Mouse (Mus musculus): ENCODE measurements around the gene Nckap5. TPM values are rescaled to one million over a fixed set of nuclear protein-coding genes. Genes with fewer than 3 reads are reported as not detected.

Gene Nckap5
- polyA plus RNA-seq, 1 experiment from 2014 or later: 8.8 TPM

DNA sequence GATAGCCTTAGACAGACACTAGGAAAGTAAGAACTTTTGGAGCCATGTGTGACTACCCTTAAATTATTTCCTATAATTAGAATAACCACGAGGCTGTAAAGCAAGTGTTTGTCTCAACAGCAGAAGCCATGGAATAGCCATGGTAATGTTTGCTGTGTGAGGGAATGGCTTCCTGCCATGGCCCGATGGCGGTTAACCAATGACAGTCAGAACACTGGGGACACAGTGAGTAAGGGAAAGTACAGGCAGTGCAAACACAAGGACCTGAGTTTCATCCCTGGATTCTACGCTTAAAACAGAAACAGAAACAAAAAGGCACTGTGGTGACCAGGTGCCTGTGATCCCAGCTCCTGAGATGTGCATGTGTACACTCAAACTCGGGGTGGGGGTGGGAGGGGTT, 419.2 kb downstream of the Nckap5 start:
- Histone ChIP-seq H3K4me1 (replicated peaks) (no peaks in the 10 kb centered on the region), H3K27me3 (no peaks in the 10 kb centered on the region), H3K27ac (no peak overlapping the region), H3K9me3 (replicated peaks) (no peaks in the 10 kb centered on the region), H3K4me2 (no peak overlapping the region), H3K9ac (no peak overlapping the region), H3K4me3 (no peak overlapping the region), H3K36me3 (no peaks in the 10 kb centered on the region)
- no peak for ATAC-seq (replicated peaks; ENCODE audit: insufficient number of reproducible peaks, insufficient read depth, low FRiP score, low read depth)
- WGBS: 70% methylated on average over 5 of the region's 5 CpGs

DNA sequence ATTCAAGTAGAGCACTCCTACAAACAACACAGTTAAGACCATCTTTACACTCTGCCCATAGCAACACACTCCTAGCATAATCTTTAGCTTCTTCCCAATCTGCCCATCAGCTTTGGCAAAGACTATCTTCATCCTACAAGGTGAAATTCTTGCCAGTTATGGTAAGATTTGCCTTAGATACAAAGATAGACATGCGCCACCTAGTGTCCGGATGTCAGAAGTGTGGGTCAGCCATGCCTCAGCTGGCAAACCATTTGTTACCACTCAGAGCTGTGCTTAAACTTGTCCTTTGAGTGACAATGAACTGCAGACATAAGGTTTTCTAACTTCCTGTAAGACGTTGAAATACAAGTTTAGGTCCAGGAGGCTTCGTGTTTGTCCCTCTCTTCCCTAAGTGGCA, 422.7 kb downstream of the Nckap5 start:
- ATAC-seq (replicated peaks; ENCODE audit: insufficient number of reproducible peaks, insufficient read depth, low FRiP score, low read depth): no peak

DNA sequence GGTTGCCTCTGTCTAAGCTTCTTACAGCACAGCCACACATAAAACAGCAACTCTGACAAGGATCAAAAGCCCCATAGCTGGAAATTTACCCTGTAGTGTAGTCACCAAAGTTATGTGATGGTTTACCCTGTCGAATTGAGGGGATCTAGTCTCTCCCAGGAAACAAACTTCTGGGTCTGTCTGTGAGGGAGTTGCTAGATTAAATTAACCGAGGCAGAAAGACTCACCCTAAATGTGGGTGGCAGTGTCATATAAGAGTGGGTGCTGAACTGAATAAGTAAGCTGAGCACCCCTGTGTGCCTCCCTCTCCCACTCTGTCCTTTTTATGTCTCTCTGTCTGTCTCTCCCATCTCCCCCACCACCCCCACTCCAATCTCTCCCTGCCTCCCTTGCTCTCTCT, 425.1 kb downstream of the Nckap5 start:
- Histone ChIP-seq H3K4me2 (no peak overlapping the region), H3K27ac (no peak overlapping the region), H3K4me1 (replicated peaks) (no peaks in the 10 kb centered on the region), H3K9ac (no peak overlapping the region), H3K9me3 (replicated peaks) (no peaks in the 10 kb centered on the region), H3K36me3 (no peaks in the 10 kb centered on the region), H3K27me3 (no peaks in the 10 kb centered on the region), H3K4me3 (no peak overlapping the region)
- 67% methylated on average over 2 of the region's 2 CpGs for WGBS
- ATAC-seq (replicated peaks; ENCODE audit: insufficient number of reproducible peaks, insufficient read depth, low FRiP score, low read depth): no peak

More for the DNA sequence above, 422.7 kb downstream of the Nckap5 start:
- Histone ChIP-seq H3K4me1 (replicated peaks) (no peaks in the 10 kb centered on the region), H3K27ac (no peak overlapping the region), H3K9ac (no peak overlapping the region), H3K36me3 (no peaks in the 10 kb centered on the region), H3K9me3 (replicated peaks) (no peaks in the 10 kb centered on the region), H3K4me2 (no peak overlapping the region), H3K4me3 (no peak overlapping the region), H3K27me3 (no peaks in the 10 kb centered on the region)
- WGBS: 13% methylated on average over 4 of the region's 4 CpGs

DNA sequence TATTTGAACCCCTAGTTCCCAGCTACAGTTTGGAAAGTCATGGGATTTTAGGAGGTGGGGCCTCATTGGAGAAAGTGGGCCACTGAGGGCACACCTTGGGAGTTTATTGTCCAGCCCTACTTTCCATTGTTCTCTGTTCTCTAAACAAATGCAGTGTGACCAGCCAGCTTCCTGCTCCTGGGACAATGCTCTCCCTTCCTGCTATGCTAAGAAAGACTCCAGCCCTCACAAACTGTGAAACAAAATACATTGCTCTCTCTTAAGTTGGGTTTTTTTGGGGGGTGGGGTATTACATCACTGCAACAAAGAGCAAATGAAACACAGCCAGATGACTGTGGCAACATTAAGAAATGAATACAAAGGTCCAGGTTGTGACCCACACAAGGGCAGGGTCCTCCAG, 426.6 kb downstream of the Nckap5 start:
- Histone ChIP-seq H3K9ac (no peak overlapping the region), H3K9me3 (replicated peaks) (no peaks in the 10 kb centered on the region), H3K4me1 (replicated peaks) (no peaks in the 10 kb centered on the region), H3K4me3 (no peak overlapping the region), H3K27me3 (no peaks in the 10 kb centered on the region), H3K27ac (no peak overlapping the region), H3K4me2 (no peak overlapping the region), H3K36me3 (no peaks in the 10 kb centered on the region)
- ATAC-seq (replicated peaks; ENCODE audit: insufficient number of reproducible peaks, insufficient read depth, low FRiP score, low read depth): no peak

DNA sequence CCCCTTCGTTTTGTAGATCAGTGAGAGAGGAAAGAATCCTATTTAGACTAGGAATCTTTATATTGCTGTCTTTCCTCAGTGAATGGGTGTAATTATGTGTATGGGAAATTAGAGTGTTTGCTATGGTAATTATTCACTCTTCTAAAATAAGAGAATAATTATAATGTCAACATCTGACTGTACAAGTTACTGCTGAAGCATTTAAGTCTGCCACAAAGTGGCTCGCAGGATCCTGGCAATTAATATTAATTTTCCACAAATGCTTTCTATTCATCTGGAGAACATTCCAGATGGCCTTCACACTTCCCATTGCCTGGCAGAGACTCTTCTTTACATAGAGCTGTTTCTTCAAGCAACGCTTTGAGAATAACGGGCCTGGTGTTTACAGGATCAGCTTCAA, 439.4 kb downstream of the Nckap5 start:
- Histone ChIP-seq H3K9me3 (replicated peaks) (no peaks in the 10 kb centered on the region), H3K4me1 (replicated peaks) (no peaks in the 10 kb centered on the region), H3K4me2 (no peak overlapping the region), H3K27me3 (no peaks in the 10 kb centered on the region), H3K36me3 (no peaks in the 10 kb centered on the region), H3K9ac (no peak overlapping the region), H3K4me3 (no peak overlapping the region), H3K27ac (no peak overlapping the region)
- ATAC-seq (replicated peaks; ENCODE audit: insufficient number of reproducible peaks, insufficient read depth, low FRiP score, low read depth): no peak
- WGBS: 77% methylated on average over 4 of the region's 4 CpGs

DNA sequence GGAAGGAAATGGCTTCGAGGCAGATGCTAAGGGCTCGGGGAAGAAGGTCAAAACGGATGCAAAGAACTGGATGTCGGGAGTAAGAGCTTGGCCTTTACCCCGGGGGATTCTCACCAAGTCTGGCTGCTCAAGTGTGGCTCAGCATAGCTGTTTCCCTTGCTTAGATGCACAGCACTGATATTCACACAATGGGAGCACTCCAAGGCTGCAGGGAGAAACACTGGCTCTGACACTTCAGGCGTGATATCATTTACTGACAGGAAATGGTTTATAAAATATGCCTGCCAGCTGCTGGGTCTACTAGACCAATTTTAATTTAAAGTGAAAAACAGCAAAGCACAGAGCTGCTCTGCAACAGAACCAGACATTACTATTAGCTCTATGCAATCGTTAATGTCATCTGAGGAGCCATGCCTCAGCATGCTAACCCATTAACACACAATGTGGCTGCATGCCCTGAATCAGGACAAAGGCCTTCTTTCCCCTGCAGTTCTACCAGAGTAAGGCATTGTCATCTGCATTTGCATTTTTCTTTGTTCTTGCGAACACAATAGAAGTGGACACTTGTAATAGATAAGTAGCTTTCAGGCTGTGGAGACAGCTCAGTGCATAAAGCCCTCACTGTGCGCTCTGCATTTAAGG, 453.1 kb downstream of the Nckap5 start:
- no peak for ATAC-seq (replicated peaks; ENCODE audit: insufficient number of reproducible peaks, insufficient read depth, low FRiP score, low read depth)
- Histone ChIP-seq H3K4me2 (no peak overlapping the region), H3K9ac (no peak overlapping the region), H3K4me3 (no peak overlapping the region), H3K4me1 (replicated peaks) (no peaks in the 10 kb centered on the region), H3K27ac (no peak overlapping the region), H3K36me3 (no peaks in the 10 kb centered on the region), H3K9me3 (replicated peaks) (no peaks in the 10 kb centered on the region), H3K27me3 (no peaks in the 10 kb centered on the region)
- WGBS: 55% methylated on average over 9 of the region's 9 CpGs

DNA sequence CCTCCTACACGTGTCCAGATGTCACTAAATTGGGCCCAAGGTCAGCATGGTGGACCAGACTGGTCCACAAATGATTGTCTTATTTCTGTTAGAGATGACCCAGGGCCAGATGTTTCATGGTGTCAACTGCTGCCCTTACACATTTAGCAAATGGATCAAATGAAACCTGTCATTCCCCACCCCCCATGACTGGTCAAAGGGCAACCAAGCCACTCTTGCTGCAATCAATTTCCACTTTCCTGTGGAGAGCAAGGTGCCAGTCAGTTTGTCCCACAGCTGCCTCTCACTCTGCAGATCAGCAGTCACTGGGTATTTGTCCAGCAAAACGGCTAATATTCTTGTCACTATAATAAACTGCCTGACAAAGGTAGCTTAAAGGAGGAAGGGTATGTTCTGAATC, 463.9 kb downstream of the Nckap5 start:
- H3K36me3 ChIP-seq: no peaks in the 10 kb centered on the region

DNA sequence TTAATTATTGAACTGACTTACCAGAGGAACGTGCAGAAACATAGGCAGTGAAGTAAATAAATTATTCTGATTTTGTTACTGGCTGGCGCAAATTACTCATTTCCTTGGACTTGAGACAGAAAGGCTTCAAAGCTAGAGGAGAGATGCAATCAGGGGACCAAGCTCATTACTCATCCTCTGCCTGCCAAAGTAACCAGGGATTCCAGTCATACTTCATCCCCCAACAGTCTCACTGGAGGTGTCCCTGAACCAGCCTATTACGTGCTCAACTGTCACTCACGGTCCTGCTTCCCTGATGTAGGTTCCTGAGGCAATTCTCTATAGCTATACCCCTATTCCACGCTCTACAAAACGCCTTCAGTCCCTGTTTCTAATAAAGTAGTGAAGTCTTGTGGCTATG, 466.0 kb downstream of the Nckap5 start:
- H3K9me3 ChIP-seq (replicated peaks): no peaks in the 10 kb centered on the region
- H3K4me1 ChIP-seq (replicated peaks): no peaks in the 10 kb centered on the region
- H3K27ac ChIP-seq: no peak overlapping the region
- H3K27me3 ChIP-seq: no peaks in the 10 kb centered on the region
- no peaks in the 10 kb centered on the region for H3K36me3 ChIP-seq
- no peak for ATAC-seq (replicated peaks; ENCODE audit: insufficient number of reproducible peaks, insufficient read depth, low FRiP score, low read depth)
- H3K9ac ChIP-seq: no peak overlapping the region
- H3K4me3 ChIP-seq: no peak overlapping the region
- H3K4me2 ChIP-seq: no peak overlapping the region
- 69% methylated on average over 6 of the region's 6 CpGs for WGBS

More for the DNA sequence above, 463.9 kb downstream of the Nckap5 start:
- Histone ChIP-seq H3K9me3 (replicated peaks) (no peaks in the 10 kb centered on the region), H3K4me1 (replicated peaks) (no peaks in the 10 kb centered on the region), H3K4me3 (no peak overlapping the region), H3K4me2 (no peak overlapping the region), H3K27me3 (no peaks in the 10 kb centered on the region), H3K27ac (no peak overlapping the region), H3K9ac (no peak overlapping the region)
- no peak for ATAC-seq (replicated peaks; ENCODE audit: insufficient number of reproducible peaks, insufficient read depth, low FRiP score, low read depth)
- WGBS: 59% methylated on average over 2 of the region's 2 CpGs

DNA sequence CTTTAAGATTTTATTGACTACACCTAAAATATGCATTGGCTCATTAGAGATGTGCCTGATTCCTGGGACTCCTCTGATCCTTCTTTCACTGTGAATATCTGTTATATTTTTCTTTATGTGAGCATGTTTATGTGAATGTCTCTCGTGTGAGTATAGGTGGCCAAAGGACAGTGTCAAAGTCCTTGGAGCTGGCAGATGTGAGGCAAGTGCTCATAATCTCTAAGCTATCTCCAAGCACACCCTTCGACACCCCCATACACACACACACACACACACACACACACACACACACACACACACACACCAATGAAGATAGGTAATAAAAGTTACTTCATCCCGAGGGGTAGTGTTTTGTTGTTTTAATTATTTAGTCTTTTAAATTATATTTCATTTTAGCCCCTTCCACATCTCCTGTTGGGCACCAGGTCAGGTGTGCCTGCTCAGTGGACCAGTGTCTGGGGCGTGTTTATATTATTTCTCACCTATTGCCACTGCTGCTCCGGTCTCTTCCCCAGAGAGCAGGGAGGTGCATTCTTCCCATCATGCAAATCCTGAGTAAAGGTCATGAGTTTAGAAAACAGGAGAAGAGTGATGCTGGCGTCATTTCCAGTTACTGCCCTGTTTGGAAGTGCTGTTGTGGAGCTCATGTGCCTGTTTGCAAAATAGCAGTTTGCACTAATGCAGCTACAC, 469.9 kb downstream of the Nckap5 start:
- H3K36me3 ChIP-seq: no peaks in the 10 kb centered on the region
- H3K9me3 ChIP-seq (replicated peaks): no peaks in the 10 kb centered on the region
- H3K4me1 ChIP-seq (replicated peaks): no peaks in the 10 kb centered on the region
- no peak overlapping the region for H3K4me3 ChIP-seq
- H3K27ac ChIP-seq: no peak overlapping the region
- H3K27me3 ChIP-seq: no peaks in the 10 kb centered on the region
- no peak overlapping the region for H3K9ac ChIP-seq
- H3K4me2 ChIP-seq: no peak overlapping the region
- no peak for ATAC-seq (replicated peaks; ENCODE audit: insufficient number of reproducible peaks, insufficient read depth, low FRiP score, low read depth)
- WGBS: 70% methylated on average over 6 of the region's 6 CpGs

DNA sequence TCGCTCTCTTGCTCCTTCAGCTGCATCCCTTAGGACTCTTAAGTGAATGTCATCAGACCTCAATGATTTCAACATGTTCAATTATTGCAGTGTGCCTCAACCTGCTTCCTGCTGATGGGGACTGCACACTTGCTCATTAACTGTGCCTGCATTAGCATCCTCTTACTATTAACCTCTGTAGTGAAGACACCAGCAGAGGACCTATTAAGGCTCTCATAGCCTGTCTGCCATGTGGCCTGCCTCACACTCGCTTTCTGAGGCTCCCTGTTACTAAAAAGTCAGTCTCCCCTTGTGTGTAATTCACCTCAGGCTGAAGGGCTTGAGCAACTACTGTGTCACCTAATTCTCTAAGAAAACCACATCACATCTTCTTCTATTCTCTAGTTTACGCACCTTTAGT, 470.5 kb downstream of the Nckap5 start:
- no peaks in the 10 kb centered on the region for H3K36me3 ChIP-seq
- H3K27me3 ChIP-seq: no peaks in the 10 kb centered on the region
- no peak overlapping the region for H3K4me3 ChIP-seq
- no peak overlapping the region for H3K9ac ChIP-seq
- no peaks in the 10 kb centered on the region for H3K4me1 ChIP-seq (replicated peaks)
- no peak overlapping the region for H3K4me2 ChIP-seq
- H3K27ac ChIP-seq: no peak overlapping the region
- 81% methylated on average over 3 of the region's 3 CpGs for WGBS
- no peak for ATAC-seq (replicated peaks; ENCODE audit: insufficient number of reproducible peaks, insufficient read depth, low FRiP score, low read depth)
- no peaks in the 10 kb centered on the region for H3K9me3 ChIP-seq (replicated peaks)

DNA sequence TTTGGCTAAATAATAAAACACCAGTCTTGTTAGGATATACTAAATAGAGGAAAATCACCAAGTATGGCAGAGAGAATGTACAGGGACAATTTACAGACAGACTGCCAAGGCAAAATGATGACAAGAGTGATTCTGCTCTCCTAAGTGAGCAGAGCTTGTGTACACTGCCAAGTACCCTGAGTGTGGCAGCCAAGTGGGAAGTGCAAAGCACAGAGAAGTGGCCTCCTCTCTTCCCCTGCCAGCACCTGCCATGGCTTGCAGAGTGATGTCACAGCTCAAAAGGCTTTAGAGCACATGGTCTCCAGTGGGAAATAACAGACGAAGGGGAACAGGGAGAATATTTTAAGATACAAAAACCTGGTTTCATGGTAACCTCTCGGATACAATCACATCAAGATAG, 488.8 kb downstream of the Nckap5 start:
- Histone ChIP-seq H3K4me1 (replicated peaks) (no peaks in the 10 kb centered on the region), H3K27me3 (no peaks in the 10 kb centered on the region), H3K27ac (no peak overlapping the region), H3K9me3 (replicated peaks) (no peaks in the 10 kb centered on the region), H3K9ac (no peak overlapping the region), H3K4me2 (no peak overlapping the region), H3K4me3 (no peak overlapping the region), H3K36me3 (no peaks in the 10 kb centered on the region)
- no peak for ATAC-seq (replicated peaks; ENCODE audit: insufficient number of reproducible peaks, insufficient read depth, low FRiP score, low read depth)
- 77% methylated on average over 2 of the region's 2 CpGs for WGBS

DNA sequence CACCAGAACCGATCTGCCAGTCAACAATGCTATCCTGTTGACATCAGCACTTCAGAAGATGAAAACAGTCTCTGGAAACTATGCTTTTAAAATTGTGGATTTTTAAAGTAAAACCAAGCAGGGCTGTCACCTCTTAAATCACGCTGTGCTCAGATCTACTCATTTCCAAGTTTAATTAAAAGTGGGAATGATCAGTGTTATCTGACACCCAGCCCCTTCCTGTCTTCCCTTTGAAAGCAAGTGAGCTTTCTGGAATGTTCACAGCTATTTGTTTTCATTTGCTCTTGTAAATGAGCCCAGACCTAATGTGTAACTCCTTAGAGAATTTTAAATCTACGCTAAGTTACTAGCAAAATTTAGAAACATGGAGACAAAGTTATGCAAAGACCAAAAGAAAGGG, 491.3 kb downstream of the Nckap5 start:
- H3K9ac ChIP-seq: no peak overlapping the region
- H3K4me2 ChIP-seq: no peak overlapping the region
- no peaks in the 10 kb centered on the region for H3K9me3 ChIP-seq (replicated peaks)
- ATAC-seq (replicated peaks; ENCODE audit: insufficient number of reproducible peaks, insufficient read depth, low FRiP score, low read depth): no peak
- H3K27me3 ChIP-seq: no peaks in the 10 kb centered on the region
- no peaks in the 10 kb centered on the region for H3K4me1 ChIP-seq (replicated peaks)
- WGBS: 44% methylated on average over 3 of the region's 3 CpGs
- no peaks in the 10 kb centered on the region for H3K36me3 ChIP-seq
- no peak overlapping the region for H3K27ac ChIP-seq
- no peak overlapping the region for H3K4me3 ChIP-seq

All from heart, embryonic 15.5 days (tissue).